In the genomic region with DNA sequence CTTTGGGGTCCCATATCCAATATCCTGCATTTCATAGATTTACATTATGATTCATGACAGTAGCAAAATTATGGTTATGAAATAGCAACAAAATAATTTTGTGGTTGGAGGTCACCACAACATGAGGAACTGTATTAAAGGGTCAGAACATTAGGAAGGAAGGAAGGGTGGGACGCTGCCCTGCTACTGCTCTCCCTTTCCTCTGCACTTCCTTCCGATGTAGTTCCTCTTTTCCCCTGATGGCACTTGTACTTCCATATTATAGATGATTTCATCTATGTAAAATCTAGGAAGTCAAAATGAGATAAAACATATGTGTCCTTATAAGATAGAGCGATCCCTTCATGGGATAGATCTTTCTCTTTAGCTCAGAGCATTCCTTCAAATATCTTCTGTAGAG, we compare ENCODE assay signal across 17 mouse cellular contexts.
"Had no signal": no experiment of that assay in that cellular context is flagged by ENCODE, and none has a peak within 500 bp of the region (broad histone marks: within the 10 kb centered on the region; RNA-seq: fewer than 3 reads in every experiment).

No protein-coding gene starts in this region.

- H3K9me3 ChIP-seq: liver, embryonic 13.5 days; midbrain, embryonic 12.5 days; midbrain, embryonic 15.5 days; neural tube, embryonic 13.5 days had no signal

- ATAC-seq: intestine, postnatal 0 days; midbrain, embryonic 15.5 days had no signal

- H3K4me1 ChIP-seq: liver, embryonic 13.5 days; midbrain, embryonic 12.5 days; midbrain, embryonic 15.5 days; neural tube, embryonic 13.5 days had no signal

- H3K9ac ChIP-seq: liver, embryonic 13.5 days; midbrain, embryonic 12.5 days; midbrain, embryonic 15.5 days; neural tube, embryonic 13.5 days had no signal

- H3K4me2 ChIP-seq: liver, embryonic 13.5 days; midbrain, embryonic 12.5 days; midbrain, embryonic 15.5 days; neural tube, embryonic 13.5 days had no signal

- H3K4me3 ChIP-seq: layer of hippocampus, adult 2 months; liver, embryonic 13.5 days; midbrain, embryonic 12.5 days; midbrain, embryonic 15.5 days; myocyte; neural tube, embryonic 13.5 days had no signal

- H3K36me3 ChIP-seq: liver, embryonic 13.5 days; midbrain, embryonic 12.5 days; midbrain, embryonic 15.5 days; neural tube, embryonic 13.5 days had no signal

- H3K27me3 ChIP-seq: liver, embryonic 13.5 days; midbrain, embryonic 12.5 days; midbrain, embryonic 15.5 days; neural tube, embryonic 13.5 days had no signal

- H3K27ac ChIP-seq: kidney, postnatal 0 days; layer of hippocampus, adult 2 months; liver, embryonic 13.5 days; midbrain, embryonic 12.5 days; midbrain, embryonic 15.5 days; neural tube, embryonic 13.5 days; stomach, postnatal 0 days had no signal

- DNase-seq: kidney, adult 2 months; kidney, postnatal 25 days; layer of hippocampus, adult 9-11 months; liver, embryonic 13.5 days; lung, adult 2 months; retina, postnatal 1 day; right cerebral cortex, postnatal 25 days; spleen, adult 18-20 months; thymus, postnatal 36 days had no signal
